Mouse (Mus musculus): ENCODE measurements at regions not wholly inside any gene's neighbourhood (a gene's known extent, or its start where the extent isn't known, plus 50 kb on each side); places are given as distances from the start of the nearest gene placed in this dataset.
A peak's percentile ranks its signal among the peaks of the same experiment; 100 is the strongest.

DNA sequence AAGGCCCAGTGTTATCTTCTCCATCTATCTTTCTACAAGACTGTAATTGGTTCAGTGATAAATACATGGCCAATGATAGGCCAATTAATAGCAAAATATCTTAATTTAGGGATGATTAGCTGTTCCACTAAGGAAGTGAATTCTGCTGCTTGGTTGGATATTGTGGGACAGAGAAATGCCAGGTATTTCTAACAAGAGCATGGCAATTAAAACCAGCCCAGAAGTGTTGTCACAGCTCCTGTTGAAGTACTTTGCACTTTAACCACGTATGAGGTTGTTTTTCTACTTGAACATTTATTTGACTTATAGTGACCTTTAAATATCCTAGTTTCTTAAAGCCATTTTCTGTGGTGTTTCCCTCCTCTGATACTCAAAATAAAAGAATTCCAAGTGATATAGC is 65.7 kb upstream of the Acsl4 start:
- H3K27ac ChIP-seq (replicated peaks), result no peak overlapping the region
- WGBS, result 52% methylated on average over 1 of the region's 1 CpGs
- no peak overlapping the region for H3K4me3 ChIP-seq
- no peaks in the 10 kb centered on the region for H3K9me3 ChIP-seq
- DNase-seq (ENCODE audit: low spot score), result no peak
- H3K36me3 ChIP-seq (replicated peaks), result no peaks in the 10 kb centered on the region
- H3K4me1 ChIP-seq, result no peaks in the 10 kb centered on the region
- peaks cover 63% of the 10 kb centered on the region for H3K27me3 ChIP-seq (replicated peaks; ENCODE audit: low read depth, poor library complexity, severe bottlenecking)

DNA sequence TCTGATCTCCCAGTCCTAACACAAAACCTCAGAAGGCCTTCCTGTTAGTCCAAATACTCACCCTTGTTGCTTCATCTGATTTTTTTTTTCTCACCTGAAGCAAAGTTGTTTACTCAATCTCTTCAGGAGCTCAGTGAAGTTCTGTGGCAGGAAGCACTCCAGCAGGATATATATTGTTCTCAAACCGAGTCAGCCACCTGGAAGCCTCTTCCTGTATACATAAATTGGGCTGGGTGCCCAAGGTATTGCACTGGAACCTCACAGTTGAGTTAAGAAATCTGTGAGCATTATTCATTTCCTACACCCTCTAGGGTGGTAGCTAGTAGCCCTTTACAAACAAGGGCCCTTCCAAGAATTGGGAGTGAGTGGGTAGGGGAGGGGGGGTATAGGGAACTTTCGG is 73.8 kb upstream of the Acsl4 start:
- Histone ChIP-seq H3K4me1 (peaks cover 14% of the 10 kb centered on the region), H3K27me3 (replicated peaks; ENCODE audit: low read depth, poor library complexity, severe bottlenecking) (peaks cover 81% of the 10 kb centered on the region), H3K27ac (replicated peaks) (no peak overlapping the region), H3K36me3 (replicated peaks) (no peaks in the 10 kb centered on the region), H3K9me3 (no peaks in the 10 kb centered on the region), H3K4me3 (no peak overlapping the region)
- no peak for DNase-seq (ENCODE audit: low spot score)
- 62% methylated on average over 2 of the region's 2 CpGs for whole genome bisulfite sequencing

DNA sequence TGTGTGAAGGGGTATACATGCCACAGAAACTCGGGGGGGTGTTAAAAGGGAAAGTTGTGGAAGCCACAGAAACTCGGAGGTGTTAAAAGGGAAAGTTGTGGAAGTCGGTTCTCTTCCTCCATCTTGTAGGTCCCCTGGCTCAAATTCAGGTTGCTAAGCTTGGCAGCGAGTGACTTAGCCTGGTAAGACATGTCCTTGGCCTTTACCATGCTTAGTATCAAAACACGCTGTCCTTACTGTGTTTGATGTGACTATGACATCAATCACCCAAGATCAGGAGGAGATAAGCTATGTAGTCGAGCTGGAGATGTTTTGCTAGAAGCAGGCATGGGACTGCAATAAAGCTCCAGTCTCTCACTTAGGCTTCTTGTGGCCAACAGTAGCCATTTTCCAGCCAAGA is 74.4 kb upstream of the Acsl4 start:
- Histone ChIP-seq H3K27ac (replicated peaks) (no peak overlapping the region), H3K4me3 (no peak overlapping the region), H3K4me1 (peaks cover 20% of the 10 kb centered on the region), H3K36me3 (replicated peaks) (no peaks in the 10 kb centered on the region), H3K9me3 (no peaks in the 10 kb centered on the region), H3K27me3 (replicated peaks; ENCODE audit: low read depth, poor library complexity, severe bottlenecking) (peaks cover 82% of the 10 kb centered on the region)
- no peak for DNase-seq (ENCODE audit: low spot score)
- 76% methylated on average over 6 of the region's 6 CpGs for WGBS

DNA sequence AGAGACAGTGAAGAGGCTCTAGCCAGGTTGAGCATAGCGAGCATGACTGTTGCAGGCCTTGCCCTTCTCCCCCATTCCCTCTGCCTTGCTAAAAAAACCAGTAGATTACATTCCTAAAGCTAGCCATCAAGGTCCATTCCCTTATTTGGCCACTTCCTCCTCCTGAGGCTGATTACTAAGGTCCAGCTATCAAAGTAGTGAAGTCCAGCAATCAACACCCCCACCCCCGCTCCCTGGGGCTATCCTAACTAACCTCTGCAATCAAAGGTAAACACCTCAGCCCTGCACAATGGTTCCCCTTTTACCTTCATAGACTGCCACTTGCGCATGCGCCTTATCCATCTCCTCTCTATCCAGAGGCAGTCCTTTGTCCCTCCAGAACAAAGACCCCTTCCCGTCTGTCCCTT is 77.5 kb upstream of the Acsl4 start:
- no peaks in the 10 kb centered on the region for H3K9me3 ChIP-seq
- peaks cover 22% of the 10 kb centered on the region for H3K4me1 ChIP-seq
- peak; percentile 33 for DNase-seq (ENCODE audit: low spot score)
- H3K27me3 ChIP-seq (replicated peaks; ENCODE audit: low read depth, poor library complexity, severe bottlenecking), result peaks cover 88% of the 10 kb centered on the region
- no peak overlapping the region for H3K4me3 ChIP-seq
- WGBS, result 37% methylated on average over 5 of the region's 5 CpGs
- peak overlapping the region; percentile 65 for H3K27ac ChIP-seq (replicated peaks)
- H3K36me3 ChIP-seq (replicated peaks), result no peaks in the 10 kb centered on the region

DNA sequence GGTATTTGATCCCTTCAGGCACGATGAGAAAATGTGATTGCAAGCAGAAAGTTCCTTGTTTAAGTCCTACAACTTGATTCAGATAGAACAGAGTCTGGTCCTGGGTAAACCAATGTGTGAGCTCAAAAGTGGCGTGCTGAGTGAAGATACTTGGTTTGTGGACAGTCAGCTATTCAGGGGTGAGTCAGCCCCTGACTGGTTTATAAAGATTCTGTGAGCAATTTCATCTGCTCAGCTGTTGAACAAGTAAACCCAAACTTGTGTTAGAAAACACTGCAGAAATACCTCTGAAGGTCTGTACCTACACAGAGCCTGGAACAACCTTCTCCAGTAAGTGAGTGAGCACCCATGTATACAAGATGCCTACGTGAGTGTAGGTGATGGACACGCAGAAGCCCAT is 78.1 kb upstream of the Acsl4 start:
- peaks cover 22% of the 10 kb centered on the region for H3K4me1 ChIP-seq

DNA sequence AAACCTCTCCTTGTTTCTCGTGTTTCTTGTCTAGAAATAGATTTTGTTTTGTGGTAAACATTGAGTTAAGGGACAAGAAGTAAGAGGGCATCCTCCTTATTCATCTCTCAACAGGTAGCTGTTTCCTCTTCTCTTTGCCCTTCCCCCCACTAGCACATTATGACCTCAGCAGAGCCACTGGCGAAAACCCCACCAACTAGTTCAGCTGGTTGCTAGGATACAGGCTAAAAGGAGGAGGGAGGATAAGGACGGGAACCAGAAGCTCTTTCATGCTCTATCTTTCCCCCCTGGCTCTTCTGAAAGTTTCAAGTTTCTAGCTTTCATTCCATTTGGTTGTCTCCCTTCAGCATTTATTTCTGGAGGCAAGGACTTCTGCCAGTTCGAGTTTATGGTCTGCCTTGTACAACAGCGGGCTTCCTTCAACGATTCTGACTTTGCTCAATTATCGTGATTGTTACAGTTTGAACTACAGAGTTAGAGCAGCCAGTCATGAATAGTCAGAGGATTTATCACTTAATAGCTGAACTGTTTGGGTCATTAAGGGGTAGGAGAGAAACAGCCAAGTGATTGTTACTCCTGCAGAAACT is 78.8 kb upstream of the Acsl4 start:
- WGBS, result 26% methylated on average over 7 of the region's 7 CpGs

More for the DNA sequence above, 78.1 kb upstream of the Acsl4 start:
- Histone ChIP-seq H3K4me3 (no peak overlapping the region), H3K27ac (replicated peaks) (peak overlapping the region; percentile 65), H3K36me3 (replicated peaks) (no peaks in the 10 kb centered on the region), H3K27me3 (replicated peaks; ENCODE audit: low read depth, poor library complexity, severe bottlenecking) (peaks cover 86% of the 10 kb centered on the region), H3K9me3 (no peaks in the 10 kb centered on the region)
- DNase-seq (ENCODE audit: low spot score), result peak; percentile 8
- WGBS, result 38% methylated on average over 4 of the region's 4 CpGs

DNA sequence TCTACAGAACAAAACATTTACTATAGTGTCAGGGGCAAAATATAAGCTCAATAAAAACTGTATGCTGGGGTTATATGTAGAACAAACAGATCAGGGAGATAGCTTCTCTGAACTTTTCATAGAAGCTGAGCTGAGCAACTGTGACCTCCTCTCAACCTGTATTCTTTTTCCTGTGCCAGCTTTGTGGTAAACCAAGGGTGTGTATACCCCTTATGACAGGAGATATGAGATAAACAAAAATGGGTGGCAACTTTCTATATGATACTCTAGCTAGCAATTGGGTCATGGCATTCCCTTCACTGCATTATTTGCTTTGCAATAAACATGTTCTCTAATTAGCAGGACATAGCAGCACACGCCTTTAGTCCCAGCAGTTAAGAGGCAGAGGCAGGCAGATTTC is 79.7 kb upstream of the Acsl4 start:
- Histone ChIP-seq H3K36me3 (replicated peaks) (no peaks in the 10 kb centered on the region), H3K27me3 (replicated peaks; ENCODE audit: low read depth, poor library complexity, severe bottlenecking) (peaks cover 86% of the 10 kb centered on the region), H3K4me3 (no peak overlapping the region), H3K27ac (replicated peaks) (no peak overlapping the region), H3K4me1 (peaks cover 22% of the 10 kb centered on the region), H3K9me3 (no peaks in the 10 kb centered on the region)
- 81% methylated on average over 1 of the region's 1 CpGs for WGBS
- DNase-seq (ENCODE audit: low spot score), result no peak

More for the DNA sequence above, 78.8 kb upstream of the Acsl4 start:
- no peak overlapping the region for H3K4me3 ChIP-seq
- DNase-seq (ENCODE audit: low spot score), result peak; percentile 31
- peak overlapping the region; percentile 44; the same call in 1 of the 2 replicates for H3K27ac ChIP-seq (replicated peaks)
- no peaks in the 10 kb centered on the region for H3K36me3 ChIP-seq (replicated peaks)
- no peaks in the 10 kb centered on the region for H3K9me3 ChIP-seq
- peaks cover 22% of the 10 kb centered on the region for H3K4me1 ChIP-seq
- peaks cover 86% of the 10 kb centered on the region for H3K27me3 ChIP-seq (replicated peaks; ENCODE audit: low read depth, poor library complexity, severe bottlenecking)

DNA sequence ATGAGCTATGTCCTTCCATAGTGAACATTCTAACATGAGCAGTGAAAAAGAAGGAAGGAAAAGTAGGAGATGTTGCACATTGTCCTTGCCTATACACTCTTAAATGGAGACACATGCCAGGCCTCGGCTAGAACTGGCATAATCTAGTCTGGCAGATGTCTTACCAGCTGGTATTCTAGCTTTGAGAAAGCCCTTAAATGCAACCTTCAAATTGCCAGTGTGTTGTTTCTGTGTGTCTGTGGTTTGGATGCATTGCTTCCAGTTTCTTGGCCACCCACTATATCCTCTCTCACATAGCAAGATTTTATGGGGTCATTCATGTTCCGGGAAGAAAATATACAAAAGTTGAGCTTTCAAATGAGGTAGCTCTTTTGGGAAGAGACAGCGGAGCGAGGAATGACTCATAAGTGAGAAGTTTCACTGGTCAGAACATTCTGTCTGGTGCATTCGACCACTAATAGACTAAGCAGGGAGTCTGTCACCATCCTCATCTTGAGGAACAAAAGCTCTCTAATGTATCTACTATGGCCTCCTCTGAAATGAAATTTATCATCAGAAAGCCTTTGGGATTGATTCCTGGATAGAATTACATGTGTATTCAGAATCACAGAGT is 91.0 kb upstream of the Acsl4 start:
- Histone ChIP-seq H3K4me3 (no peak overlapping the region), H3K36me3 (replicated peaks) (no peaks in the 10 kb centered on the region), H3K27me3 (replicated peaks; ENCODE audit: low read depth, poor library complexity, severe bottlenecking) (peaks cover 69% of the 10 kb centered on the region), H3K9me3 (no peaks in the 10 kb centered on the region), H3K27ac (replicated peaks) (no peak overlapping the region), H3K4me1 (no peaks in the 10 kb centered on the region)
- WGBS, result 89% methylated on average over 5 of the region's 5 CpGs
- DNase-seq (ENCODE audit: low spot score), result no peak

DNA sequence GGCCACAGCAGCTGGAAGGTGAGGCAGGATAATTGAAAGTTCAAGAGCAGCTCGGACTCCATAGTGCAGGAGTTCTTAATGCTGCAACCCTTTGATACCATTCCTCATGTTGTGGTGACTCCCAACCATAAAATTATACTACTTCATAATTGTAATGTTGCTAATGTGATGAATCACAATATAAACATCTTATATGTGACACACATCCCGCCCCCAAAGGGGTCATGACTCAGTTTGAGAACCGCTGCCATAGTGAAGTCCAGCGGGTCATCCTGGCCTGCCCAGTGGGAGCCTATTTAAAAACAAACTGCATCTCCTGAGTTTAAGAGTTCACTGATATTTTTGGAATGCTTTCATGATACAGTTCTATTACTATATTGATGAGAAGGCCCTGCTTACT is 97.7 kb upstream of the Acsl4 start:
- no peaks in the 10 kb centered on the region for H3K9me3 ChIP-seq
- no peaks in the 10 kb centered on the region for H3K4me1 ChIP-seq
- H3K4me3 ChIP-seq, result no peak overlapping the region
- DNase-seq (ENCODE audit: low spot score), result no peak
- H3K36me3 ChIP-seq (replicated peaks), result no peaks in the 10 kb centered on the region
- H3K27me3 ChIP-seq (replicated peaks; ENCODE audit: low read depth, poor library complexity, severe bottlenecking), result peaks cover 81% of the 10 kb centered on the region
- WGBS, result 87% methylated on average over 4 of the region's 4 CpGs
- H3K27ac ChIP-seq (replicated peaks), result no peak overlapping the region

DNA sequence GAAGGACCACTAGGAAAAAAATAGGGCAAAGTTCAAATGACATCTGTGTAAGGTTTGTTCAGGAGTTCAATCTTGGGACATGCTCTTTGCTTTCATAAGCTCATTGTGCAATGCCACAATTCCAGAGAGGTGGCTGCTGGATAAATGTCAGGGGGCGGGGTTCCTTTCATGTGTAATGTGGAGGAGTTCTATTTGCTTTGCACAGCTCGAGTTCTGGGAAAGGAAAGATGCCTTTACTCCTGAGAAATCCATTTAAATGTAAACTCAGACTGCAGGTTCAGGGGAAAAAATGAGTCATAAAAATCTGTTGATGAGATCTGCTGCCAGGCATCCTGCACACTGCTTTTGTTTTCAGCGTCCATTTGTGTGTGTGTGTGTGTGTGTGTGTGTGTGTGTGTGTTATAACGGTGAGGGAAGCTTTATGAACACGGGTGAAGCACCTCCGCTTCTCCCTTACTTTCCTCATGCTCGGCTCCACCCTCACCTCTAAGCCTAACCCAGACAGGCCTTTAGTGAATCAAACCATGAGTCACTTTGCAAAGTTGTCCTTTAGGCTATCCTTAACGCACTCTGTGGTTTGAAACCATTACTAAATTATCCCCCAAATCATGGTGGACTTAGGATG is 99.9 kb upstream of the Acsl4 start:
- no peaks in the 10 kb centered on the region for H3K9me3 ChIP-seq
- H3K27ac ChIP-seq (replicated peaks), result no peak overlapping the region
- WGBS, result 74% methylated on average over 8 of the region's 8 CpGs
- no peak for DNase-seq (ENCODE audit: low spot score)
- no peaks in the 10 kb centered on the region for H3K36me3 ChIP-seq (replicated peaks)
- peaks cover 80% of the 10 kb centered on the region for H3K27me3 ChIP-seq (replicated peaks; ENCODE audit: low read depth, poor library complexity, severe bottlenecking)
- H3K4me3 ChIP-seq, result no peak overlapping the region
- no peaks in the 10 kb centered on the region for H3K4me1 ChIP-seq

DNA sequence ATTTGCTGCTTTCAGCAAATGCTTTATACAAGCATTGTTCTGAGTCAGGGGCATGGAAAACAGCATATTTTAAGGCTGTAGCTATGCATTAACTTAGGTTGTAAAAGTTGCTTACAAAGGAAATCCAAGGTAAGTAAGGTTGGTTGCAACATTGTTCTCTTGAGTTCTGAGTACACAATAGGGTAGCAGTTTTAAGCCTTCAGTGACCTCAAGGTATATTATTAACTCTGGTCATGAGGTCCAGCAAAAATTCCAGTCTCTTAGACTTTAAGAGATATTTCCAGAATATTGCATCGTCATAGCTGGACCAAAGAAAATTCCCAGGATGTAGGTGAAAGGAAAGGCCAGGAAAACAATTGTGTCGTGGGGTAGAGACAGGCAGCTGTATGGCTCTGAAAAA is 110.8 kb upstream of the Acsl4 start:
- Histone ChIP-seq H3K36me3 (replicated peaks) (no peaks in the 10 kb centered on the region), H3K4me3 (no peak overlapping the region), H3K4me1 (no peaks in the 10 kb centered on the region), H3K27ac (replicated peaks) (no peak overlapping the region), H3K9me3 (no peaks in the 10 kb centered on the region), H3K27me3 (replicated peaks; ENCODE audit: low read depth, poor library complexity, severe bottlenecking) (peaks cover 69% of the 10 kb centered on the region)
- DNase-seq (ENCODE audit: low spot score), result no peak
- 89% methylated on average over 2 of the region's 2 CpGs for WGBS

DNA sequence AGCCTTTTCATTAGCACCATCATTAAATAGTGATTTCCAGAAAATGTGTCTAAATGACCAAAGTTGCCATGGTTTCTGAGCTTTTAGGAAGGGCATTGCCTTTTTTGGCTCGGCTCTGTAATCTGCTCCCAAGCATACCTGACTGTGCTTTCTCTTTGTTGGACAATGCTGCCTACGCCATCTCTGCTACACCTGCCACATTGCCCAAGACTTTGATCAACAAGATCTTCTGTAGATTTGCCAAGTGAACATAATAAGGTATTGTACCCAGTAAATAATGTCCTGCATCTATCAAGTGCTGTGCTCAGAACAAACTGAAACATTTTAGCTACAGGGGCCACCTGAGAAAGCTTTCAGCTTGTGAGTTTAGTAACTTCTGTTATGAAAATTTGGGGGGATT is 114.6 kb upstream of the Acsl4 start:
- H3K4me1 ChIP-seq, result no peaks in the 10 kb centered on the region
- peaks cover 69% of the 10 kb centered on the region for H3K27me3 ChIP-seq (replicated peaks; ENCODE audit: low read depth, poor library complexity, severe bottlenecking)
- no peaks in the 10 kb centered on the region for H3K9me3 ChIP-seq
- 81% methylated on average over 2 of the region's 2 CpGs for WGBS
- H3K27ac ChIP-seq (replicated peaks), result no peak overlapping the region
- no peaks in the 10 kb centered on the region for H3K36me3 ChIP-seq (replicated peaks)
- no peak for DNase-seq (ENCODE audit: low spot score)
- H3K4me3 ChIP-seq, result no peak overlapping the region

DNA sequence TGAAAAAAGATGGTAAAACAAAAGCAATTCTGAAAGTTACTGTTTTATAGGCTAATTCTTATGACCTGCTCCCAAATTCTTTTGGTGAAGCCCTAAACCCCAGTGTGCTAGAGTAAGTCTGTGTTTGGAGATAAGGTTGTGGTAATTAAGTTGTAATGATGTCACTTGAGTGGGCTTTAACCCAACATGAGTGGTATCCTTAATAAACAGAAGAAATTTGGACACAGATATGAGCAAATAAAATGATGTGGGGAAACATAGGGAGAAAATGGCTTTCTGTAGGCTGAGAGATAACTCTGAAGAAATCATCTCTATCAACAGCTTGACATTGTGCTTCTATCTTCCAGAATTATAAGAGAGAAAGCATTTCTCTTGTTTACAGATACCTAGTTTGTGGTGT is 117.1 kb upstream of the Acsl4 start:
- Histone ChIP-seq H3K4me1 (no peaks in the 10 kb centered on the region), H3K27ac (replicated peaks) (no peak overlapping the region), H3K4me3 (no peak overlapping the region), H3K27me3 (replicated peaks; ENCODE audit: low read depth, poor library complexity, severe bottlenecking) (peaks cover 73% of the 10 kb centered on the region), H3K36me3 (replicated peaks) (no peaks in the 10 kb centered on the region), H3K9me3 (no peaks in the 10 kb centered on the region)
- DNase-seq (ENCODE audit: low spot score), result no peak

Data from embryonic facial prominence, embryonic 10.5 days (tissue).